Mouse (Mus musculus) lung, postnatal 0 days (tissue): ENCODE measurements around the gene Fyco1.

ENCODE experiments used
- CTCF ChIP-seq: IDR thresholded peaks from 2 replicates; pipeline ENCODE4 v1.5.1; 2016; ENCODE audit warnings: antibody characterized with exemption, mild to moderate bottlenecking
- EP300 ChIP-seq: IDR thresholded peaks from 2 replicates; pipeline ENCODE4 v1.6.1; 2016; ENCODE audit warnings: antibody characterized with exemption, mild to moderate bottlenecking, control low read depth

- TF ChIP-seq CTCF (no peak), EP300 (no peak)
Measured at GRCm38 (mm10) chr9:123769532-123769931, 82.2 kb downstream of the Fyco1 start.
